Mouse (Mus musculus) lung, postnatal 0 days (tissue): Measurements from ENCODE around the gene Yipf6.

Source experiments
- CTCF ChIP-seq: IDR thresholded peaks from 2 replicates; pipeline ENCODE4 v1.5.1; 2016; ENCODE audit warnings: antibody characterized with exemption, mild to moderate bottlenecking
- EP300 ChIP-seq: IDR thresholded peaks from 2 replicates; pipeline ENCODE4 v1.6.1; 2016; ENCODE audit warnings: antibody characterized with exemption, mild to moderate bottlenecking, control low read depth

GRCm38 (mm10) chrX:98963742-98964141, 27.6 kb downstream of the Yipf6 start:
- no peak for TF ChIP-seq CTCF
- TF ChIP-seq EP300: no peak
